Mouse (Mus musculus) liver, postnatal 0 days (tissue): ENCODE measurements at regions not wholly inside any gene's neighbourhood (a gene's known extent, or its start where the extent isn't known, plus 50 kb on each side); places are given as distances from the start of the nearest gene placed in this dataset.

Source experiments
- ATAC-seq: fragments of 200-750 bp; cut with Nextera tagmentation; 2 replicates; pipeline ENCODE4 v1.8.0; 2017; ENCODE audit warnings: mild to moderate bottlenecking, moderate library complexity
- DNase-seq: peaks from one replicate; pipeline ENCODE4 v3.0.0-alpha.2; 2016
- H3K27ac ChIP-seq: fragments of 300-500 bp; sonication (generic); 2 replicates; pipeline ENCODE4 v1.5.1; 2014; ENCODE audit warnings: antibody characterized with exemption, moderate library complexity, mild to moderate bottlenecking, low read depth
- H3K27me3 ChIP-seq: fragments of 300-500 bp; sonication (generic); 2 replicates; pipeline ENCODE4 v1.6.1; 2014; ENCODE audit warnings: low read length, control low read depth, mixed read lengths; ENCODE audit not compliant: insufficient read depth
- H3K36me3 ChIP-seq: fragments of 300-500 bp; sonication (generic); replicated peaks from 2 replicates; pipeline ENCODE4 v1.6.1; 2014; ENCODE audit warnings: mild to moderate bottlenecking, control low read depth, low read length, moderate library complexity, mixed read lengths; ENCODE audit not compliant: insufficient read depth
- H3K4me1 ChIP-seq: fragments of 300-500 bp; sonication (generic); 2 replicates; pipeline ENCODE4 v1.6.1; 2014; ENCODE audit warnings: antibody characterized with exemption, mild to moderate bottlenecking, control low read depth; ENCODE audit not compliant: insufficient read depth
- H3K4me2 ChIP-seq: fragments of 300-500 bp; sonication (generic); 2 replicates; pipeline ENCODE4 v1.6.1; 2014; ENCODE audit warnings: low read depth, mild to moderate bottlenecking, low read length, moderate library complexity, mixed read lengths
- H3K4me3 ChIP-seq: fragments of 300-500 bp; sonication (generic); 2 replicates; pipeline ENCODE4 v1.5.1; 2014; ENCODE audit warnings: low read depth, low read length
- H3K9ac ChIP-seq: fragments of 300-500 bp; sonication (generic); replicated peaks from 2 replicates; pipeline ENCODE4 v1.6.1; 2014; ENCODE audit warnings: mild to moderate bottlenecking, moderate library complexity
- H3K9me3 ChIP-seq: fragments of 300-500 bp; sonication (generic); 2 replicates; pipeline ENCODE4 v1.6.1; 2016; ENCODE audit warnings: mild to moderate bottlenecking, control low read depth, low read length, mixed read lengths
- CTCF ChIP-seq: sonication (generic); IDR thresholded peaks from 2 replicates; pipeline ENCODE4 v1.5.1; 2016; ENCODE audit warnings: antibody characterized with exemption, low read depth
- EP300 ChIP-seq: IDR thresholded peaks from 2 replicates; pipeline ENCODE4 v1.6.1; 2016; ENCODE audit warnings: antibody characterized with exemption, low read depth, mild to moderate bottlenecking
- WGBS: fragments of 180-500 bp; shearing (Covaris S2); extraction: QIAGEN DNeasy Blood & Tissue Kit; methylation state at CpG from one replicate; pipeline ENCODE4 v1.1.7; 2014; ENCODE audit not compliant: insufficient replicate concordance; 5-methylcytosine and 5-hydroxymethylcytosine counted together

DNA sequence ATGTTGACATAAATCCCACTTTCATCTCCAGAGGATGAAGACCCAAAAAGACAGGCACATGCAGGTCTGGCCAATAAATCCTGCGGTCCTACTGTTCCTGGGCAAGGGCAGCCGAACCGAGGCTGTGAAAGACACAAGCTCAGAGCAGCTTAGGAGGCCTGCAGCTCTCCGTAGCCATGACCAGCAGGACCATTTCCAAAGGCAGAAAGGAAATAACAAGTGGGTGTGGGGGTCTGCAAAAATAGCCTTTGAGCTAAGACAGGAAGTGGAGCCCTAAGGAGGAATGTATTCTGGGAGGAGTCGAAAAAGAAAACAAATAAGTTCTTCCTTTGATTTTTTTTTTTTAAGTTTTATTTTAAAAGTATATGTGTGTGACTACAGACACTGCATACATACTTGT is 330.1 kb downstream of the 1700129C05Rik start:
- Histone ChIP-seq H3K36me3 (no peaks in the 10 kb centered on the region), H3K9ac (no peak overlapping the region), H3K27me3 (no peaks in the 10 kb centered on the region), H3K4me2 (no peak overlapping the region), H3K9me3 (no peaks in the 10 kb centered on the region), H3K27ac (no peak overlapping the region), H3K4me1 (no peaks in the 10 kb centered on the region), H3K4me3 (no peak overlapping the region)
- ATAC-seq (no peak), DNase-seq (no peak)
- TF ChIP-seq EP300 = no peak
- TF ChIP-seq CTCF = no peak
- WGBS = 46% methylated on average over 5 of the region's 5 CpGs

DNA sequence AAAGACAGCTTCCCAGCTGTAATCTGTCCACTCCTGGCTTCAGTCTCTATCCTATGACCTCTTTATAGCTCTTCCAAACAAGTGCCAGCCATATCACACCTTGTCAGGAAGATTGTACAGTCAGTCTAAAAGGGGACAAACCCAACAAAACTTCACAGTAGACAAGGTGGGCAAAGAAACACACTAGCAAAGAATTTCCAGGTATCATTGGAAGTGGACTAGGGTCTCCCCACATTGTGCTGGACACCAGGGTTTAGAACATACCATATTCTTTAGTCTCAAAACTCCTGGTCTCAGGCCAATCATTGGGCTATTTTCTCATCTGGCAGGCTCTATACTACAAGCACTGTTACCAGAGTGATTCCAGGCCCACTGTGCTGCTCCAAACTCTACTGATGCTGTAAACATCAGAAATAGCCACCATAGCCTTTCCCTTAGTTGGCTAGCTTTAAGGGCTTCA is 341.3 kb downstream of the 1700129C05Rik start:
- Histone ChIP-seq H3K9ac (no peak overlapping the region), H3K27ac (no peak overlapping the region), H3K36me3 (no peaks in the 10 kb centered on the region), H3K27me3 (no peaks in the 10 kb centered on the region), H3K4me1 (no peaks in the 10 kb centered on the region), H3K4me3 (no peak overlapping the region), H3K9me3 (no peaks in the 10 kb centered on the region), H3K4me2 (no peak overlapping the region)
- TF ChIP-seq CTCF (no peak), EP300 (no peak)
- ATAC-seq (no peak), DNase-seq (no peak)

GRCm38 (mm10) chr14:58788190-58788945 is 354.3 kb downstream of the 1700129C05Rik start:
- no peak overlapping the region for H3K9ac ChIP-seq
- TF ChIP-seq EP300 = no peak
- no peak overlapping the region for H3K4me2 ChIP-seq
- no peaks in the 10 kb centered on the region for H3K9me3 ChIP-seq
- no peaks in the 10 kb centered on the region for H3K4me1 ChIP-seq
- no peak for DNase-seq
- 68% methylated on average over 10 of the region's 10 CpGs for WGBS
- no peak overlapping the region for H3K27ac ChIP-seq
- no peak for ATAC-seq
- no peaks in the 10 kb centered on the region for H3K27me3 ChIP-seq
- no peaks in the 10 kb centered on the region for H3K36me3 ChIP-seq
- no peak overlapping the region for H3K4me3 ChIP-seq

- no peak for TF ChIP-seq EP300
- no peak for TF ChIP-seq CTCF
- no peak overlapping the region for H3K4me3 ChIP-seq
- ATAC-seq (no peak), DNase-seq (no peak)
- no peak overlapping the region for H3K4me2 ChIP-seq
- no peaks in the 10 kb centered on the region for H3K36me3 ChIP-seq
- WGBS = 75% methylated on average over 2 of the region's 2 CpGs
- no peak overlapping the region for H3K27ac ChIP-seq
- no peaks in the 10 kb centered on the region for H3K4me1 ChIP-seq
- no peaks in the 10 kb centered on the region for H3K9me3 ChIP-seq
- H3K9ac ChIP-seq = no peak overlapping the region
- no peaks in the 10 kb centered on the region for H3K27me3 ChIP-seq
These were observed 355.1 kb downstream of the 1700129C05Rik start for GRCm38 (mm10) chr14:58787618-58788017.

GRCm38 (mm10) chr14:58786791-58787491 is 355.8 kb downstream of the 1700129C05Rik start:
- Histone ChIP-seq H3K4me3 (no peak overlapping the region), H3K27ac (no peak overlapping the region), H3K9me3 (no peaks in the 10 kb centered on the region), H3K36me3 (no peaks in the 10 kb centered on the region), H3K4me2 (no peak overlapping the region), H3K4me1 (no peaks in the 10 kb centered on the region), H3K9ac (no peak overlapping the region), H3K27me3 (no peaks in the 10 kb centered on the region)
- ATAC-seq (no peak), DNase-seq (no peak)
- TF ChIP-seq EP300 = no peak
- TF ChIP-seq CTCF = no peak
- WGBS = 87% methylated on average over 4 of the region's 4 CpGs

DNA sequence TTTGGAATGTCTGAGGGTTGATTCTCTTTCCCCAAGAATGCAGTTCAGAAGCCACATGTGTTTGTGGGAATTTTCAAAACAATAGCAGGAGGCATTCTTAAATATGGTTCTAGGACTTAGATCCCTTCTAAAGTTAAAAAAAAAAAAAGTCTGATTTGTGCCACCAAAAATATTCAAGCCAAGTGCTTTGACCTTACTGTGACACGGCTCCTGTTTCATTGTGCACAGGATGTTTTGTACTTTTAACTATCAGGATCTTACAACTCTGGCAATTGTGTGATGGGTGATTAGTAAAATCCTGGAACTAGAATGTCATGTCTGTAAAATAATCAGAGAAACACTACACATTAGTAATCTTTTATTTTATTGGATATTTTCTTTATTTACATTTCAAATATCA is 359.5 kb downstream of the 1700129C05Rik start:
- H3K4me2 ChIP-seq = no peak overlapping the region

More for the DNA sequence above, 359.5 kb downstream of the 1700129C05Rik start:
- H3K27ac ChIP-seq = no peak overlapping the region
- TF ChIP-seq EP300 (no peak), CTCF (no peak)
- no peaks in the 10 kb centered on the region for H3K36me3 ChIP-seq
- H3K9me3 ChIP-seq = no peaks in the 10 kb centered on the region
- H3K4me1 ChIP-seq = no peaks in the 10 kb centered on the region
- H3K27me3 ChIP-seq = no peaks in the 10 kb centered on the region
- no peak overlapping the region for H3K4me3 ChIP-seq
- 64% methylated on average over 1 of the region's 1 CpGs for WGBS
- no peak for ATAC-seq
- H3K9ac ChIP-seq = no peak overlapping the region
- DNase-seq = no peak
